Mouse (Mus musculus) ES-E14 (cell line): ENCODE measurements at regions not wholly inside any gene's neighbourhood (a gene's known extent, or its start where the extent isn't known, plus 50 kb on each side); places are given as distances from the start of the nearest gene placed in this dataset.
"Not testable (repeated sequence)": the region's sequence is repeated elsewhere in the genome, so short reads cannot be mapped to it uniquely, and the experiment has no call there.

Experiments used
- DNase-seq: peaks from one replicate; pipeline ENCODE4 v3.0.0-alpha.2; 2013; ENCODE audit warnings: low read depth, low spot score
- H3K27ac ChIP-seq: 2 replicates; pipeline ENCODE4 v1.5.1; 2012; ENCODE audit warnings: low read depth, mild to moderate bottlenecking, low read length, moderate library complexity, mixed read lengths; ENCODE audit not compliant: poor library complexity, insufficient read depth, severe bottlenecking
- H3K36me3 ChIP-seq: 2 replicates; pipeline ENCODE4 v1.6.1; 2012; ENCODE audit warnings: mild to moderate bottlenecking, low read length, moderate library complexity, mixed read lengths; ENCODE audit not compliant: control insufficient read depth, poor library complexity, insufficient read depth, severe bottlenecking
- H3K4me1 ChIP-seq, 2 experiments: fragments of 150-350 bp in 1 of 2; sonication (generic) in 1 of 2; 2 replicates each; pipeline ENCODE4 v1.6.1; 2012; ENCODE audit warnings: low read length in 2 of 2, mild to moderate bottlenecking in 1 of 2, mixed read lengths in 1 of 2; ENCODE audit not compliant: control insufficient read depth in 2 of 2, insufficient read depth in 2 of 2, poor library complexity in 1 of 2
- H3K4me3 ChIP-seq, 2 experiments: fragments of 150-350 bp in 1 of 2; sonication (generic) in 1 of 2; 2 replicates each; pipeline ENCODE4 v1.5.1; 2012; ENCODE audit warnings: low read length in 2 of 2, low read depth in 1 of 2, mild to moderate bottlenecking in 1 of 2, mixed read lengths in 1 of 2; ENCODE audit not compliant: insufficient read depth in 1 of 2, poor library complexity in 1 of 2, severe bottlenecking in 1 of 2
- H3K9ac ChIP-seq: 2 replicates; pipeline ENCODE4 v1.6.1; 2012; ENCODE audit warnings: low read depth, mild to moderate bottlenecking, low read length, mixed read lengths; ENCODE audit not compliant: poor library complexity, insufficient read depth, severe bottlenecking
- H3K9me3 ChIP-seq: fragments of 150-350 bp; sonication (generic); 2 replicates; pipeline ENCODE4 v1.6.1; 2012; ENCODE audit warnings: low read depth, mild to moderate bottlenecking, low read length; ENCODE audit not compliant: control insufficient read depth, insufficient read depth
- CHD2 ChIP-seq: IDR thresholded peaks from 2 replicates; pipeline ENCODE4 v1.6.1; 2014; ENCODE audit warnings: mild to moderate bottlenecking, low read depth, low read length, inconsistent platforms
- HCFC1 ChIP-seq: IDR thresholded peaks from 2 replicates; pipeline ENCODE4 v1.6.1; 2012; ENCODE audit warnings: low read length, inconsistent platforms, borderline replicate concordance; ENCODE audit not compliant: insufficient read depth
- MAFK ChIP-seq: IDR thresholded peaks from 2 replicates; pipeline ENCODE4 v1.6.1; 2014; ENCODE audit warnings: mild to moderate bottlenecking, low read depth, low read length, inconsistent platforms; ENCODE audit not compliant: insufficient read depth
- ZC3H11A ChIP-seq: IDR thresholded peaks from 2 replicates; pipeline ENCODE4 v1.6.1; 2012; ENCODE audit warnings: low read depth, mild to moderate bottlenecking, inconsistent platforms, low read length, borderline replicate concordance
- ZNF384 ChIP-seq: IDR thresholded peaks from 2 replicates; pipeline ENCODE4 v1.6.1; 2012; ENCODE audit warnings: low read depth, low read length, inconsistent platforms
- in situ Hi-C, 2 experiments: fragments of 600-800 bp; cut with MboI; formaldehyde crosslinking; loops; one replicate each; pipeline ENCODE4 v1.15.1; 2025; ENCODE audit warnings: low sequenced_read_pairs in 2 of 2, inconsistent platforms in 1 of 2; ENCODE audit not compliant: unreplicated experiment in 2 of 2

GRCm38 (mm10) chr3:81835380-81836157 is 96.8 kb upstream of the Ctso start:
- no peaks in the 10 kb centered on the region; the same call in 1 of the 2 replicates for H3K9me3 ChIP-seq
- H3K36me3 ChIP-seq: no peaks in the 10 kb centered on the region
- no peak overlapping the region for H3K9ac ChIP-seq
- no peak overlapping the region for H3K27ac ChIP-seq
- H3K4me3 ChIP-seq: peak overlapping the region; percentile 10 to 47; a peak in 3 of 4 replicates
- in situ Hi-C loops: no loop called here
- TF ChIP-seq ZC3H11A: no peak
- no peak for TF ChIP-seq CHD2
- no peak for TF ChIP-seq HCFC1
- TF ChIP-seq ZNF384: no peak
- no peak for TF ChIP-seq MAFK
- H3K4me1 ChIP-seq: no peaks in the 10 kb centered on the region
- peak; percentile 15 for DNase-seq

- in situ Hi-C loops: no loop called here
- H3K27ac ChIP-seq: no peak overlapping the region
- DNase-seq: no peak
- H3K4me3 ChIP-seq: no peak overlapping the region
- no peaks in the 10 kb centered on the region for H3K36me3 ChIP-seq
- H3K4me1 ChIP-seq: no peaks in the 10 kb centered on the region
- no peaks in the 10 kb centered on the region; the same call in 1 of the 2 replicates for H3K9me3 ChIP-seq
- no peak for TF ChIP-seq MAFK
- no peak for TF ChIP-seq HCFC1
- no peak for TF ChIP-seq ZNF384
- TF ChIP-seq ZC3H11A: no peak
- no peak for TF ChIP-seq CHD2
- H3K9ac ChIP-seq: no peak overlapping the region
Observed at GRCm38 (mm10) chr3:81836478-81836877, 95.9 kb upstream of the Ctso start.

GRCm38 (mm10) chr3:81838121-81838520 is 94.3 kb upstream of the Ctso start:
- in situ Hi-C loops, H3K27ac ChIP-seq, H3K4me1 ChIP-seq, H3K36me3 ChIP-seq, H3K4me3 ChIP-seq, H3K9me3 ChIP-seq, DNase-seq, H3K9ac ChIP-seq: not testable (repeated sequence)

GRCm38 (mm10) chr3:81864487-81864886 is 67.9 kb upstream of the Ctso start:
- no peak for DNase-seq
- in situ Hi-C loops: no loop called here
- no peaks in the 10 kb centered on the region for H3K9me3 ChIP-seq
- no peak overlapping the region for H3K27ac ChIP-seq
- H3K36me3 ChIP-seq: no peaks in the 10 kb centered on the region
- TF ChIP-seq HCFC1: no peak
- no peak for TF ChIP-seq CHD2
- TF ChIP-seq ZNF384: no peak
- no peak for TF ChIP-seq ZC3H11A
- no peak for TF ChIP-seq MAFK
- H3K4me1 ChIP-seq: no peaks in the 10 kb centered on the region
- no peak overlapping the region for H3K9ac ChIP-seq
- no peak overlapping the region for H3K4me3 ChIP-seq
